Mouse (Mus musculus): Measurements from ENCODE around the gene Tmtc1.

- TF ChIP-seq CTCF (conservative IDR thresholded peaks at IDR 0.05; ENCODE audit: low read length), result no peak
- no peak for TF ChIP-seq POU5F1 (IDR thresholded peaks at IDR 0.05; ENCODE audit: borderline replicate concordance, low read length)
Measured at GRCm38 (mm10) chr6:148356141-148356540, 88.0 kb downstream of the Tmtc1 start.

Data from E14TG2a.4 (cell line).